Mouse (Mus musculus) embryonic facial prominence, embryonic 11.5 days (tissue): ENCODE measurements around the gene Synpo2l. TPM values are rescaled to one million over a fixed set of nuclear protein-coding genes. Genes with fewer than 3 reads are reported as not detected.
"Not testable (repeated sequence)": the region's sequence is repeated elsewhere in the genome, so short reads cannot be mapped to it uniquely, and the experiment has no call there.

Experiments used
- ATAC-seq: fragments of 200-750 bp; cut with Nextera tagmentation; replicated peaks from 2 replicates; pipeline ENCODE4 v1.8.0; 2017; ENCODE audit warnings: low read depth; ENCODE audit not compliant: insufficient number of reproducible peaks, low FRiP score, low TSS enrichment
- DNase-seq: peaks from one replicate; pipeline ENCODE4 v3.0.0-alpha.2; 2015; ENCODE audit warnings: low spot score
- H3K27ac ChIP-seq: fragments of 300-500 bp; sonication (generic); replicated peaks from 2 replicates; pipeline ENCODE4 v1.5.1; 2014; ENCODE audit warnings: mild to moderate bottlenecking, low read depth, low read length, control low read depth
- H3K27me3 ChIP-seq: fragments of 300-500 bp; sonication (generic); 2 replicates; pipeline ENCODE4 v1.6.1; 2014; ENCODE audit warnings: mild to moderate bottlenecking, low read length, moderate library complexity, mixed read lengths; ENCODE audit not compliant: control insufficient read depth, insufficient read depth
- H3K36me3 ChIP-seq: fragments of 300-500 bp; sonication (generic); replicated peaks from 2 replicates; pipeline ENCODE4 v1.6.1; 2014; ENCODE audit warnings: low read depth, mild to moderate bottlenecking, low read length, moderate library complexity, mixed read lengths; ENCODE audit not compliant: control insufficient read depth, insufficient read depth
- H3K4me1 ChIP-seq: fragments of 300-500 bp; sonication (generic); 2 replicates; pipeline ENCODE4 v1.6.1; 2014; ENCODE audit warnings: low read length, mixed read lengths; ENCODE audit not compliant: control insufficient read depth, insufficient read depth
- H3K4me2 ChIP-seq: fragments of 300-500 bp; sonication (generic); 2 replicates; pipeline ENCODE4 v1.6.1; 2014; ENCODE audit warnings: low read depth, mild to moderate bottlenecking, control low read depth, low read length, moderate library complexity
- H3K4me3 ChIP-seq: fragments of 300-500 bp; sonication (generic); 2 replicates; pipeline ENCODE4 v1.5.1; 2014; ENCODE audit warnings: low read depth, low read length, control low read depth
- H3K9ac ChIP-seq: fragments of 300-500 bp; sonication (generic); replicated peaks from 2 replicates; pipeline ENCODE4 v1.6.1; 2014; ENCODE audit warnings: mild to moderate bottlenecking, control low read depth, low read length
- H3K9me3 ChIP-seq: fragments of 300-500 bp; sonication (generic); replicated peaks from 2 replicates; pipeline ENCODE4 v1.6.1; 2016; ENCODE audit warnings: mild to moderate bottlenecking, low read length, inconsistent platforms, mixed read lengths; ENCODE audit not compliant: control insufficient read depth
- WGBS: fragments of 180-500 bp; shearing (Covaris S2); extraction: QIAGEN DNeasy Blood & Tissue Kit; methylation state at CpG from one replicate; pipeline ENCODE4 v1.1.7; 2014; 5-methylcytosine and 5-hydroxymethylcytosine counted together
- polyA plus RNA-seq: library from polyadenylated mRNA; unstranded; fragments of >200 nt; fragmentation: Nextera tagmentation; extraction: Ambion mirVana; gene quantifications from 2 replicates; pipeline ENCODE4 v1.2.1, GENCODE M21; 2014

Gene Synpo2l
- polyA plus RNA-seq, result 1.6 and 2.2 TPM in 2 replicates

DNA sequence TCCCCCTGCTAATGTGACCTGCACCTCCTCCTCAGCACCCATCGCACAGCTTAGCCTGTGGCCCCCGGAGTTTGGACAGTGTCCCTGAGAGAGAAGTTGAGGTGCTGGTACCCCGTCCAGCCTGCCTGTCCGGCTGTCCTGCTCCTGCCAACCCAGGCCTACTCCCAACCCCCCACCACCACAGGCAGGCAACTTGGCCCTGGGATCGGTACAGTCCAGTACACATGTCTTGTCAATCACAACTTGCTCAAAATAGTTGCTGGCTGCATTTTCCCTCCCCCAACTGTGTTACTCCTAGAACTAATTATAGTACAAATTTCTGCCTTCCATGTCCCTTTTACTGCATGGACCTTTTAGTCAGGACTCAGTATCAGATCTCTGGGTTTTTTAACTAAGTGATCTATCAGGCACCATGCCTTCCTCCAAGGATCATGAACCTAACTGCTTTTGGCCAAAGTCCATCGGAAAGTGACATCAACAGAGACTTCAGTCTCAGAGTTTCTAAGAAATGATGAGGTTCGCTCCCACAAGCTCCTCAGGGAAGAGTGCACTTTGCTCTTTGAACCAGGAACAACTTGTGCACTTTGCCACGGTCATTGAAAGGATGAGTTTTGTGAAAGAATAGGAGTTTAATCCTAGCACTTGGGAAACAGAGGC lies at the start of gene Synpo2l:
Synpo2l (minus strand) TSS at position 201 of the 657 bp plus-strand sequence.
- 81% methylated on average over 8 of the region's 8 CpGs for WGBS
- no peak for DNase-seq

DNA sequence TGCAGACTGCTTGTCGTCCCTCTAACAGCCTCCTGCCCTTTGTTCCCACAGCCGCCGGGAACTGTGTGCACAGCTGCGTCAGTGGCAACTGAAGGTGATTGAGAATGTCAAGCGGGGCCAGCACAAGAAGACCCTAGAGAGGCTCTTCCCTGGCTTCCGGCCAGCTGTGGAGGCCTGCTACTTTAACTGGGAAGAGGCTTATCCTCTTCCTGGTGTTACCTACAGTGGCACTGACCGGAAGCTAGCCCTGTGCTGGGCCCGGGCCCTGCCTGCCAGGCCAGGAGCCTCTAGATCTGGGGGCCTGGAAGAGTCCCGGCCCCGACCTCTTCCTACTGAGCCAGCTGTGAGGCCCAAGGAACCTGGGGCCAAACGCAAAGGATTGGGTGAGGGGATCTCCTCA lies 45.7 kb upstream of the Synpo2l start:
- no peak for ATAC-seq

More for the DNA sequence above, at the start of gene Synpo2l:
- Histone ChIP-seq H3K27ac (no peak within 1 kb of the TSS), H3K9me3 (no peaks in the 10 kb centered on the region), H3K4me3 (no peak within 1 kb of the TSS), H3K9ac (no peak within 1 kb of the TSS), H3K4me2 (no peak within 1 kb of the TSS), H3K4me1 (no peaks in the 10 kb centered on the region), H3K27me3 (no peaks in the 10 kb centered on the region), H3K36me3 (no peaks in the 10 kb centered on the region)
- no peak for ATAC-seq

DNA sequence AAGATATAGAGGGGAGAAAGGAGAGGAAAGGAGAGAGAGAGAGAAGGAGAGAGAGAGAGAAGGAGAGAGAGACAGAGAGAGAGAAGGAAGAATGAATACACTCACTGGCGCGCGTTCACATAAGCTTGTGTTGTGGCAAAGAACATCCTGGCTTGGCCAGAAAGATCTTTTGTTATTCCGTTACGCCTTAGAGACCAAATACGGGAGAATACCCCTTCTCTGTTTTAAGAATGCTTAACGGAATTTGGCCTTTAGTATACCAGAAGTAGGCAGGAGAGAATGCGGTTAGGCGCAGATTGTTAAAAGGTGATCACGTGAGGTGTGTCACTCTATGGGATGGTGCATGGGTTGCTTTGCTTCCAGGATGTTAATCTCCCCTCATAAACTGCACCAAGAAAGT lies 40.1 kb upstream of the Synpo2l start:
- H3K4me1 ChIP-seq, result no peaks in the 10 kb centered on the region; the same call in 1 of the 2 replicates
- peak overlapping the region; percentile 94 for H3K4me3 ChIP-seq
- H3K27ac ChIP-seq, result no peak overlapping the region
- 12% methylated on average over 10 of the region's 10 CpGs for WGBS
- ATAC-seq, result no peak
- DNase-seq, result no peak
- H3K4me2 ChIP-seq, result peak overlapping the region; percentile 65
- H3K9me3 ChIP-seq, result no peaks in the 10 kb centered on the region
- peak overlapping the region; percentile 93 for H3K9ac ChIP-seq
- peaks cover 7% of the 10 kb centered on the region for H3K36me3 ChIP-seq
- no peaks in the 10 kb centered on the region for H3K27me3 ChIP-seq

More for the DNA sequence above, 45.7 kb upstream of the Synpo2l start:
- H3K9me3 ChIP-seq, result no peaks in the 10 kb centered on the region
- 80% methylated on average over 11 of the region's 11 CpGs for WGBS
- H3K4me1 ChIP-seq, result no peaks in the 10 kb centered on the region; the same call in 1 of the 2 replicates
- H3K27ac ChIP-seq, result no peak overlapping the region
- DNase-seq, result no peak
- no peak overlapping the region for H3K4me2 ChIP-seq
- no peaks in the 10 kb centered on the region for H3K27me3 ChIP-seq
- no peak overlapping the region for H3K9ac ChIP-seq
- no peak overlapping the region for H3K4me3 ChIP-seq
- peaks cover 33% of the 10 kb centered on the region for H3K36me3 ChIP-seq

DNA sequence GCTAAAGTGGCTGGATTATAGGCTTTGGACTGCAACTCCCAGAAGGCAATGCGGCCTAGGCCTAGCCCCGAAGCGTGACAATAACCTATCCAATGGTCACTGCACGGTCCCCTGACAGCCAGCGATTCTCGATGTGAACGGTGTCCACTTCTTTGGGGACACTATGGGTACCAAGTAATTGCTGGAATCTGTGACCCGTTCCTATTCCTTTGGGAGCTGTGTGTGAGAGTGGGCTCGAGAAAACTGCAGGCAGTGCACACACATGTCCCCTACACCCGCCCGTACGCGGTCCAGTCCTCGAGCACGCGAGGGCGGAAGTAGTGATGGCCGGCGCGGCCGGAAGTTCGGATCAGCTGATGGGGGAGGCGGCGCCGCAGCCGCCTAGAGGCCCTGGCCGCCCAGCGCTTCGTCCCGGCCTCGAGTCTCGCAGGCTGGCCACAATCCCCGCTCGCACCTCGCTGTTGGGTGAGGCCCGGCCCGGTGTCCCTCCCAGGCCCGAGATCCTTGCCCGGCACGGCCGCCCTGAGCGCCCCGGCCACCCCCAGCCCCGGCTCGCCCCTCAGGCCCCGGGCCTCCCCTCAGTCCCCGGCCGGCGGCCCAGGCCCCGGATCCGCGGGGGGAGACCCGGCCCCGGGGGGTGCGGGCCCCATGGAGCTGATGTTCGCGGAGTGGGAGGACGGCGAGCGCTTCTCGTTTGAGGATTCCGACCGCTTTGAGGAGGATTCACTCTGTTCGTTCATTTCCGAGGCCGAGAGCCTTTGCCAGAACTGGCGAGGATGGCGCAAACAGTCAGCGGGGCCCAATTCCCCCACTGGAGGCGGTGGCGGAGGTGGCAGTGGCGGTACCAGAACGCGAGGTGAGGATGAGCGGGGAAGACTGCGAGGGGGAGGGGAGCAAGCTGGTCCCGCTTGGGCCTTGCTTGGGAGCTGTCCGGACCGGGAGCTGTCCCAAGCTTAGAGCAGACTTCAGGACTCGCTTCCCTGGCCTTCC lies 39.3 kb upstream of the Synpo2l start, which contains the start of gene Zswim8:
Zswim8 (plus strand) TSS at position 352 of the 990 bp plus-strand sequence.
- WGBS, result under 1% methylated on average over 61 of the region's 80 CpGs
- no peaks in the 10 kb centered on the region for H3K9me3 ChIP-seq
- H3K4me3 ChIP-seq, result peak within 1 kb of the TSS; percentile 94
- DNase-seq, result peak; percentile 93
- no peaks in the 10 kb centered on the region; the same call in 1 of the 2 replicates for H3K4me1 ChIP-seq
- H3K9ac ChIP-seq, result peak within 1 kb of the TSS; percentile 93
- peak within 1 kb of the TSS; percentile 65 for H3K4me2 ChIP-seq
- H3K27ac ChIP-seq, result 0 out of 2 replicates have a peak within 1 kb of the TSS, but pooled peaks have one; percentile 66
- no peaks in the 10 kb centered on the region for H3K27me3 ChIP-seq
- H3K36me3 ChIP-seq, result peaks cover 2% of the 10 kb centered on the region; the same call in 1 of the 2 replicates
- ATAC-seq, result peak; percentile 91

DNA sequence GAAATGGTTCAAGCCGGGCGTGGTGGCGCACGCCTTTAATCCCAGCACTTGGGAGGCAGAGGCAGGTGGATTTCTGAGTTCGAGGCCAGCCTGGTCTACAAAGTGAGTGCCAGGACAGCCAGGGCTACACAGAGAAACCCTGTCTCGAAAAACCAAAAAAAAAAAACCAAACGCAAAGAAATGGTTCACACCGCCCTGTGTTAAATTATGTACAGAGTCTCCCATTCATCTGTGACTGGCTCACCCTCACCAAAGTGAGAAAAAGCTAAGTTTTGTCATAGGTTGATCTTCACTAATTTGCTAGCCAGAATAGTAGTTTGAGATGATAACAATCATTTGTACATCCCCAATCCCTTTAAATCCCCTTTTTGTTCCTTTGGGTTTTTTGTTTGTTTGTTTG lies 35.3 kb upstream of the Synpo2l start:
- H3K9ac ChIP-seq, result peak overlapping the region; percentile 79
- 15% methylated on average over 7 of the region's 8 CpGs for WGBS
- H3K4me3 ChIP-seq, result peak overlapping the region; percentile 63
- H3K4me2 ChIP-seq, result peak overlapping the region; percentile 58
- H3K27me3 ChIP-seq, ATAC-seq, DNase-seq, H3K9me3 ChIP-seq, H3K4me1 ChIP-seq, H3K36me3 ChIP-seq: not testable (repeated sequence)
- 0 out of 2 replicates have a peak overlapping the region, but pooled peaks have one; percentile 59 for H3K27ac ChIP-seq

DNA sequence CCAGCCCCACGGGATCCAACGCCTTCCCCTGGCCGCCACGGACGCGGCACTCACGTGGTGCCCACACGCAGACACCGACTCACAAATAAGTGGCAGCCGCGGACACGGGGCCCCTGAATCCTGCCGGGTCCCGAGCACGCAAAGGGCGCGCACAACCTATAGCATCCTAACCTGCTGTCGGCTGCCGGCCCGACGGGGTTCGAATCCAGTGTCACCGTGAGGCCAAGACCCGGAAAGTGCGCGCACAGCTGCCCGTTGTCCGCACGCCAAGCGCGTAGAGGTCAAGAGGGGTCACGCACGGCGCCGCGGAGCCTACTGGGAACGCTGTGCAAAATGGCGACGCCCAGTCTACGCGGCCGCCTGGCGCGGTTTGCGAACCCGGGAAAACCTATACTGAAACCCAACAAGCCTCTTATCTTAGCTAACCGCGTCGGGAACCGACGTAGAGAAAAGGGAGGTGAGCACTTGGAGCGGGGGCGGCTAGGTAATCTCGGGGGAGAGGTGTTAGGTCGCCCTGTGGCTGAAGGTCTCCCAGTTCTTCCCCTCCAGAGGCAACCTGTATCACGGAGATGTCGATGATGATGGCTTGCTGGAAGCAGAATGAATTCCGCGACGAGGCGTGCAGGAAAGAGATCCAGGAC lies 34.7 kb upstream of the Synpo2l start, which contains the start of gene Chchd1:
Chchd1 (plus strand) TSS at position 266 of the 641 bp plus-strand sequence.
- no peaks in the 10 kb centered on the region for H3K27me3 ChIP-seq
- H3K4me1 ChIP-seq, result peaks cover 3% of the 10 kb centered on the region; the same call in 1 of the 2 replicates
- DNase-seq (peak; percentile 91), ATAC-seq (peak; percentile 53)
- no peaks in the 10 kb centered on the region for H3K9me3 ChIP-seq
- peak within 1 kb of the TSS; percentile 79 for H3K9ac ChIP-seq
- H3K27ac ChIP-seq, result peak within 1 kb of the TSS; percentile 59
- peak within 1 kb of the TSS; percentile 63 for H3K4me3 ChIP-seq
- under 1% methylated on average over 61 of the region's 61 CpGs for WGBS
- H3K4me2 ChIP-seq, result peak within 1 kb of the TSS; percentile 58
- no peaks in the 10 kb centered on the region; the same call in 1 of the 2 replicates for H3K36me3 ChIP-seq

DNA sequence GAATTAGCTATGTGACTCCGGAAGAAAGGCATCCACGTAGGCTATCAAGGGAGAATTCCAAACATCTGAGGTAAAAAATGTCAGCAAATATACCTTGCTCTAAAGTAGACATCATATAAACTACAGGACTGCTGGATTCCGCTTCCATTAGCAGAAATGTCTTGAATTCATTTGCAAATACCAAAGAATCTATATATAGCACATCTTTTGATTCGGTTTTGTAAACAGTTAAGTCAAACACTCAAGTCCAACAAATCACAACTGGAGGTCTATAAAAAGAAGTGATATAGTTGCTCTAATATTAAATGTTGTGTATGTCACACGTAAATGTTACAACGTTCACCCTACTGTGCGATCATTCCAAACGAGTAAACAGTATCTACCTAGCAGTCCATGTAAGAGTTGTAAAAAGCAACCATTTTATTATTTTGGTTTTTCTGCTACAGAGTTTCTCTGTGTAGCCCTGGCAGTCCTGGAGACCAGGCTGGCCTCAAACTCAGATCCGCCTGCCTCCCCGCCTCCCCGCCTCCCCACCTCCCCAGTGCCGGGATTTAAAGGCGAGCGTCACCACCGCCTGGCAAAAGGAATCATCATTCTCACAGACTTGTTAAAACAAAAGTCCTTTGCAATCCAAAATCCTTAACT lies 34.1 kb upstream of the Synpo2l start:
- H3K4me3 ChIP-seq, result peak overlapping the region; percentile 63
- no peaks in the 10 kb centered on the region for H3K9me3 ChIP-seq
- H3K36me3 ChIP-seq, result no peaks in the 10 kb centered on the region; the same call in 1 of the 2 replicates
- peaks cover 3% of the 10 kb centered on the region; the same call in 1 of the 2 replicates for H3K4me1 ChIP-seq
- peak overlapping the region; percentile 58 for H3K4me2 ChIP-seq
- no peaks in the 10 kb centered on the region for H3K27me3 ChIP-seq
- no peak for DNase-seq
- peak overlapping the region; percentile 59 for H3K27ac ChIP-seq
- 14% methylated on average over 15 of the region's 15 CpGs for WGBS
- peak overlapping the region; percentile 79 for H3K9ac ChIP-seq
- ATAC-seq, result 0 out of 2 replicates have a peak, but pooled peaks have one; percentile 6
